Mouse (Mus musculus) liver, embryonic 16.5 days (tissue): Measurements from ENCODE around the gene Plekhh2. TPM values are rescaled to one million over a fixed set of nuclear protein-coding genes. Genes with fewer than 3 reads are reported as not detected.

Experiments
- ATAC-seq: fragments of 200-750 bp; cut with Nextera tagmentation; 2 replicates; pipeline ENCODE4 v1.8.0; 2017; ENCODE audit warnings: low read depth, mild to moderate bottlenecking, moderate number of reproducible peaks, moderate library complexity
- H3K27ac ChIP-seq: fragments of 300-500 bp; sonication (generic); 2 replicates; pipeline ENCODE4 v1.5.1; 2014; ENCODE audit warnings: mild to moderate bottlenecking, low read length
- H3K27me3 ChIP-seq: fragments of 300-500 bp; sonication (generic); 2 replicates; pipeline ENCODE4 v1.6.1; 2014; ENCODE audit warnings: low read depth, low read length, mixed read lengths; ENCODE audit not compliant: control insufficient read depth, insufficient read depth
- H3K36me3 ChIP-seq: fragments of 300-500 bp; sonication (generic); 2 replicates; pipeline ENCODE4 v1.6.1; 2014; ENCODE audit warnings: mild to moderate bottlenecking; ENCODE audit not compliant: control insufficient read depth, insufficient read depth
- H3K4me1 ChIP-seq: fragments of 300-500 bp; sonication (generic); 2 replicates; pipeline ENCODE4 v1.6.1; 2014; ENCODE audit warnings: low read depth, low read length, mixed read lengths; ENCODE audit not compliant: control insufficient read depth
- H3K4me2 ChIP-seq: fragments of 300-500 bp; sonication (generic); 2 replicates; pipeline ENCODE4 v1.6.1; 2014; ENCODE audit warnings: low read depth, low read length, mixed read lengths
- H3K4me3 ChIP-seq: fragments of 300-500 bp; sonication (generic); 2 replicates; pipeline ENCODE4 v1.5.1; 2014; ENCODE audit warnings: low read depth, mild to moderate bottlenecking, low read length
- H3K9ac ChIP-seq: fragments of 300-500 bp; sonication (generic); 2 replicates; pipeline ENCODE4 v1.6.1; 2014; ENCODE audit warnings: low read depth, low read length
- H3K9me3 ChIP-seq: fragments of 300-500 bp; sonication (generic); replicated peaks from 2 replicates; pipeline ENCODE4 v1.6.1; 2016; ENCODE audit warnings: low read length; ENCODE audit not compliant: control insufficient read depth
- WGBS: fragments of 180-500 bp; shearing (Covaris S2); extraction: QIAGEN DNeasy Blood & Tissue Kit; methylation state at CpG from one replicate; pipeline ENCODE4 v1.1.7; 2014; ENCODE audit not compliant: insufficient replicate concordance; 5-methylcytosine and 5-hydroxymethylcytosine counted together
- polyA plus RNA-seq: library from polyadenylated mRNA; unstranded; fragments of >200 nt; fragmentation: Nextera tagmentation; extraction: Ambion mirVana; gene quantifications from 2 replicates; pipeline ENCODE4 v1.2.1, GENCODE M21; 2015

Plekhh2 gene
- polyA plus RNA-seq, 1 experiment from 2014 or later = 0.46 TPM

GRCm38 (mm10) chr17:84596015-84596441 lies 84.3 kb downstream of the Plekhh2 start:
- Histone ChIP-seq H3K9me3 (no peaks in the 10 kb centered on the region), H3K27ac (no peak overlapping the region), H3K4me2 (no peak overlapping the region), H3K27me3 (no peaks in the 10 kb centered on the region), H3K4me3 (no peak overlapping the region), H3K36me3 (no peaks in the 10 kb centered on the region), H3K9ac (no peak overlapping the region), H3K4me1 (no peaks in the 10 kb centered on the region)
- ATAC-seq = no peak
- WGBS = 50% methylated on average over 10 of the region's 10 CpGs

DNA sequence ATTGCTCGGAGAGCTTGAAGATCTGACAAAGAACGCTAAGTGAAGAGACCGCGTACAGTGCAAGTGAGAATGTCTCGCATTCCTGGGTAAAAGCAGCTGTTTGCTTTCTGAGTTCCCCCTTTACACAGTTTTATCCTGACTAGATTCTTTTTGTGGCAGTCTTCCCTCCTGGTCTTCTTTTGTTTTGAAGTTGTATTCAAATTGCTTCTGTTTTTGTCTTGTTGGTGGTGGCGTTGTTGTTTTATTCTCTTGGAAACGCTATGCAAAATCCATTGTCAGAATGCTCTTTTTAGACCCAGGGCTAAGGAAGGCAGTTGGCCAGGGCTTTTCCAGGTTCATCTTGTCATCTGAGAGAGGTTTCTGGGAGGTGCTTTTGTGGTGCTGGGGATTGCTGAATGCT lies 84.8 kb downstream of the Plekhh2 start:
- H3K27me3 ChIP-seq = no peaks in the 10 kb centered on the region
- H3K27ac ChIP-seq = no peak overlapping the region
- H3K4me2 ChIP-seq = no peak overlapping the region
- H3K36me3 ChIP-seq = no peaks in the 10 kb centered on the region
- H3K4me3 ChIP-seq = no peak overlapping the region
- no peak overlapping the region for H3K9ac ChIP-seq
- ATAC-seq = no peak
- no peaks in the 10 kb centered on the region for H3K9me3 ChIP-seq
- 75% methylated on average over 7 of the region's 7 CpGs for WGBS
- no peaks in the 10 kb centered on the region for H3K4me1 ChIP-seq

DNA sequence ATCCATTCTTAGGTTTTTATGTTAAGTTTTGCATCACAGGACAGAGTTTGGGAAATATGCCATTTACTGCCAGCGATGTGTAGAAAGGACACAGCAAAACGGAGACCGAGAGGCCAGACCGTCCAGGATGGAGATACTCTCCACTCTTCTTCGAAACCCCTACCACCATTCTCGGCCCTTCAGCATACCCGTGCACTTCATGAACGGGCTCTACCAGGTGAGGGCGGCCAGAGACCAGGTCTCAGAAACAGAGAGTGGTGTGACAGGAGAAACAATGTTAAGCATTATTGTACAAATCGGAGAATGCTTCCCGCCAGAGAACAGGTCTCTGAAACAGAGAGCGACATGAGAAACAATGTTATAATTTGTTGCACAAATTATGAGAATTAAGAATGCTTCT lies 86.2 kb downstream of the Plekhh2 start:
- WGBS = 73% methylated on average over 12 of the region's 12 CpGs
- H3K36me3 ChIP-seq = no peaks in the 10 kb centered on the region

GRCm38 (mm10) chr17:84598928-84599327 lies 87.2 kb downstream of the Plekhh2 start:
- Histone ChIP-seq H3K36me3 (no peaks in the 10 kb centered on the region), H3K27me3 (no peaks in the 10 kb centered on the region), H3K4me3 (no peak overlapping the region), H3K4me2 (no peak overlapping the region), H3K9ac (no peak overlapping the region), H3K9me3 (no peaks in the 10 kb centered on the region), H3K27ac (no peak overlapping the region), H3K4me1 (no peaks in the 10 kb centered on the region)
- WGBS = 70% methylated on average over 7 of the region's 7 CpGs
- ATAC-seq = no peak

More for the DNA sequence above, 86.2 kb downstream of the Plekhh2 start:
- H3K27ac ChIP-seq = no peak overlapping the region
- no peaks in the 10 kb centered on the region for H3K9me3 ChIP-seq
- no peak overlapping the region for H3K4me3 ChIP-seq
- H3K4me2 ChIP-seq = no peak overlapping the region
- H3K4me1 ChIP-seq = no peaks in the 10 kb centered on the region
- H3K27me3 ChIP-seq = no peaks in the 10 kb centered on the region
- no peak for ATAC-seq
- no peak overlapping the region for H3K9ac ChIP-seq

- Histone ChIP-seq H3K36me3 (no peaks in the 10 kb centered on the region), H3K4me1 (no peaks in the 10 kb centered on the region), H3K27ac (no peak overlapping the region), H3K27me3 (no peaks in the 10 kb centered on the region), H3K9me3 (no peaks in the 10 kb centered on the region), H3K9ac (no peak overlapping the region), H3K4me2 (no peak overlapping the region), H3K4me3 (no peak overlapping the region)
- 62% methylated on average over 9 of the region's 9 CpGs for WGBS
- no peak for ATAC-seq
Measured at GRCm38 (mm10) chr17:84600051-84600983, 88.6 kb downstream of the Plekhh2 start.

GRCm38 (mm10) chr17:84601805-84602204 lies 90.1 kb downstream of the Plekhh2 start:
- Histone ChIP-seq H3K36me3 (no peaks in the 10 kb centered on the region), H3K27ac (no peak overlapping the region), H3K4me3 (no peak overlapping the region), H3K4me2 (no peak overlapping the region), H3K4me1 (no peaks in the 10 kb centered on the region), H3K27me3 (no peaks in the 10 kb centered on the region), H3K9ac (no peak overlapping the region), H3K9me3 (no peaks in the 10 kb centered on the region)
- WGBS = 62% methylated on average over 5 of the region's 5 CpGs
- ATAC-seq = no peak

GRCm38 (mm10) chr17:84603202-84603627 lies 91.5 kb downstream of the Plekhh2 start:
- no peak overlapping the region for H3K4me2 ChIP-seq
- WGBS = 56% methylated on average over 9 of the region's 9 CpGs
- no peak for ATAC-seq
- H3K9me3 ChIP-seq = no peaks in the 10 kb centered on the region
- H3K36me3 ChIP-seq = no peaks in the 10 kb centered on the region
- H3K4me3 ChIP-seq = no peak overlapping the region
- H3K27me3 ChIP-seq = no peaks in the 10 kb centered on the region
- H3K9ac ChIP-seq = no peak overlapping the region
- no peak overlapping the region for H3K27ac ChIP-seq
- no peaks in the 10 kb centered on the region for H3K4me1 ChIP-seq

DNA sequence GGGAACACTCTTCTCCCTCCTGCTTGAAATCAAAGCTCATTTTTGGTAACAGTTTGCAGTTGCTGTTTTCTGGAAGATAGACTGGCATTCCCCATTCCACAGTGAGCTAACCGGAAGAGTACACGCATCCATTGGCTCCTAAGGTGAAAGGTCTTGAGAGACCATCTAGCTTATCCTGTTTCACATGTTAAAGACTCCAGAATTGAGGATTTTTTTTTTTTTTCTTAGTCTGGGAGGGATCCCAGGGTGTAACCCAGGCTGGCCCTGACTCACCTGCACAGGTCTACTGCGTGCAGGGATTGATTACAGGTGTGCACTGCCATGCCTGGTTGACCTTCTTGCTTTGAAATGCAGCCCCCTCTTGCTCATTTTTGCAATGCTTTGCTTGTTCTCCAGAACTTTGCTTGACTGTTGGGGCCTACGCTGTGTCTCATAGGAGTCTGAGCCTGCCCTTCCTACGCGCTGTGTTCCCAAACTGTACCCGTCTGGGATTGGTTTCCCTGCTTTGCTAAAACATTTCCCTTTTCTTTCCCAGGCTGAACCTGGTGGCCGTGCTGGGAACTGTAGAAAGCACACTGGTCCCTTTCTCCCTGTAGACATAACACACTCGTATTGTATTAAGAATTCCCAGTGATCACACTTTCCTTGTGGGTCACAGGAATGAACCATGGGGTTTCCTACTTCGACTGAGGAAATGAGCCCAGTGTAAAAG lies 92.2 kb downstream of the Plekhh2 start:
- Histone ChIP-seq H3K27ac (no peak overlapping the region), H3K4me2 (no peak overlapping the region), H3K36me3 (no peaks in the 10 kb centered on the region), H3K9me3 (no peaks in the 10 kb centered on the region), H3K27me3 (no peaks in the 10 kb centered on the region), H3K4me3 (no peak overlapping the region), H3K9ac (no peak overlapping the region), H3K4me1 (no peaks in the 10 kb centered on the region)
- WGBS = 71% methylated on average over 10 of the region's 10 CpGs
- no peak for ATAC-seq

DNA sequence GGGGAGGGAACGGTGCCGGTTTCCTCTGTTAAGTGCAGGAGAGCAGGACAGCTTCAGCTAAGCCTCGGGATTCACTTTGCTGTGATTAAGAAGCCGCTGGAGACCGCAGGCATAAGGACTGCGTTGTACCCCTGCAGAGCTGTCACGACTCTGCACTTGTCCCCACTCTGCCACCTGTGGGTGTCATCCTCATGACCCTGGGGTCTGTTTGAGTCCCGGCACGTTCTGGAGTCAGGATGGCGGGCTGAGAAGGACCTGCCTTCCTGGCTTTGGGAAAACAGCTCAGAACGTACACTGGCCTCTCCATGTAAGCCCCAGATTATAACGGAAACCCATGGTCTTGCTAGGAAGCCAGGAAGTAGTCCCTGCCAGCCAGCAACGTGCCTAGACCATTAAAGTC lies 95.3 kb downstream of the Plekhh2 start:
- WGBS = 48% methylated on average over 13 of the region's 13 CpGs
- Histone ChIP-seq H3K27ac (no peak overlapping the region), H3K9ac (no peak overlapping the region), H3K4me3 (no peak overlapping the region), H3K9me3 (no peaks in the 10 kb centered on the region), H3K36me3 (no peaks in the 10 kb centered on the region), H3K27me3 (no peaks in the 10 kb centered on the region), H3K4me2 (no peak overlapping the region), H3K4me1 (no peaks in the 10 kb centered on the region)
- no peak for ATAC-seq
